Mouse (Mus musculus): ENCODE measurements around the gene Qrich2. TPM values are rescaled to one million over a fixed set of nuclear protein-coding genes. Genes with fewer than 3 reads are reported as not detected.
"Not testable (repeated sequence)": the region's sequence is repeated elsewhere in the genome, so short reads cannot be mapped to it uniquely, and the experiment has no call there.

Gene Qrich2
- polyA plus RNA-seq, 1 experiment, result not detected

- WGBS, result 49% methylated on average over 5 of the region's 5 CpGs
- Histone ChIP-seq H3K27ac (ENCODE audit: control insufficient read depth, insufficient read depth, low read depth, low read length, poor library complexity) (no peak overlapping the region), H3K4me3 (replicated peaks; ENCODE audit: control insufficient read depth, low read depth, low read length) (no peak overlapping the region), H3K4me1 (ENCODE audit: control insufficient read depth, insufficient read depth, low read length) (no peaks in the 10 kb centered on the region; the same call in 1 of the 2 replicates)
- TF ChIP-seq CTCF (IDR thresholded peaks at IDR 0.05; ENCODE audit: control insufficient read depth, insufficient read depth, low read length), result no peak
Observed at GRCm38 (mm10) chr11:116493191-116493590, 27.1 kb upstream of the Qrich2 start.

- H3K4me1 ChIP-seq (ENCODE audit: control insufficient read depth, insufficient read depth, low read length); H3K27ac ChIP-seq (ENCODE audit: control insufficient read depth, insufficient read depth, low read depth, low read length, poor library complexity); H3K4me3 ChIP-seq (replicated peaks; ENCODE audit: control insufficient read depth, low read depth, low read length): not testable (repeated sequence)
- WGBS, result 86% methylated on average over 1 of the region's 1 CpGs
Observed at GRCm38 (mm10) chr11:116492507-116492906, 26.5 kb upstream of the Qrich2 start.

- 69% methylated on average over 6 of the region's 6 CpGs for WGBS
- H3K4me3 ChIP-seq (replicated peaks; ENCODE audit: control insufficient read depth, low read depth, low read length), result no peak overlapping the region
- TF ChIP-seq POLR2A (IDR thresholded peaks at IDR 0.05; ENCODE audit: borderline replicate concordance, control insufficient read depth, low read depth, low read length) (no peak), CTCF (IDR thresholded peaks at IDR 0.05; ENCODE audit: control insufficient read depth, insufficient read depth, low read length) (no peak)
- no peak overlapping the region for H3K27ac ChIP-seq (ENCODE audit: control insufficient read depth, insufficient read depth, low read depth, low read length, poor library complexity)
- H3K4me1 ChIP-seq (ENCODE audit: control insufficient read depth, insufficient read depth, low read length), result no peaks in the 10 kb centered on the region; the same call in 1 of the 2 replicates
Observed at GRCm38 (mm10) chr11:116491338-116491737, 25.3 kb upstream of the Qrich2 start.

- TF ChIP-seq CTCF (IDR thresholded peaks at IDR 0.05; ENCODE audit: control insufficient read depth, insufficient read depth, low read length) (no peak; the same call in 1 of the 2 replicates), POLR2A (IDR thresholded peaks at IDR 0.05; ENCODE audit: borderline replicate concordance, control insufficient read depth, low read depth, low read length) (peak; percentile 74; the same call in 1 of the 2 replicates)
- H3K4me3 ChIP-seq (replicated peaks; ENCODE audit: control insufficient read depth, low read depth, low read length), result peak overlapping the region; percentile 75
- H3K4me1 ChIP-seq (ENCODE audit: control insufficient read depth, insufficient read depth, low read length), result no peaks in the 10 kb centered on the region; the same call in 1 of the 2 replicates
- under 1% methylated on average over 62 of the region's 62 CpGs for WGBS
- peak overlapping the region; percentile 60 for H3K27ac ChIP-seq (ENCODE audit: control insufficient read depth, insufficient read depth, low read depth, low read length, poor library complexity)
Observed at GRCm38 (mm10) chr11:116490232-116491107, 24.4 kb upstream of the Qrich2 start.

- WGBS, result under 1% methylated on average over 39 of the region's 39 CpGs
- TF ChIP-seq POLR2A (IDR thresholded peaks at IDR 0.05; ENCODE audit: borderline replicate concordance, control insufficient read depth, low read depth, low read length) (no peak), CTCF (IDR thresholded peaks at IDR 0.05; ENCODE audit: control insufficient read depth, insufficient read depth, low read length) (no peak)
- H3K4me3 ChIP-seq (replicated peaks; ENCODE audit: control insufficient read depth, low read depth, low read length), result peak overlapping the region; percentile 75
- peak overlapping the region; percentile 60 for H3K27ac ChIP-seq (ENCODE audit: control insufficient read depth, insufficient read depth, low read depth, low read length, poor library complexity)
- H3K4me1 ChIP-seq (ENCODE audit: control insufficient read depth, insufficient read depth, low read length), result no peaks in the 10 kb centered on the region; the same call in 1 of the 2 replicates
Observed at GRCm38 (mm10) chr11:116489771-116490231, 23.8 kb upstream of the Qrich2 start.

GRCm38 (mm10) chr11:116488693-116489375 lies 22.8 kb upstream of the Qrich2 start:
- no peak overlapping the region for H3K27ac ChIP-seq (ENCODE audit: control insufficient read depth, insufficient read depth, low read depth, low read length, poor library complexity)
- H3K4me3 ChIP-seq (replicated peaks; ENCODE audit: control insufficient read depth, low read depth, low read length), result no peak overlapping the region
- no peaks in the 10 kb centered on the region; the same call in 1 of the 2 replicates for H3K4me1 ChIP-seq (ENCODE audit: control insufficient read depth, insufficient read depth, low read length)
- TF ChIP-seq CTCF (IDR thresholded peaks at IDR 0.05; ENCODE audit: control insufficient read depth, insufficient read depth, low read length) (peak; percentile 50; the same call in 1 of the 2 replicates), POLR2A (IDR thresholded peaks at IDR 0.05; ENCODE audit: borderline replicate concordance, control insufficient read depth, low read depth, low read length) (no peak)
- 66% methylated on average over 14 of the region's 14 CpGs for WGBS

DNA sequence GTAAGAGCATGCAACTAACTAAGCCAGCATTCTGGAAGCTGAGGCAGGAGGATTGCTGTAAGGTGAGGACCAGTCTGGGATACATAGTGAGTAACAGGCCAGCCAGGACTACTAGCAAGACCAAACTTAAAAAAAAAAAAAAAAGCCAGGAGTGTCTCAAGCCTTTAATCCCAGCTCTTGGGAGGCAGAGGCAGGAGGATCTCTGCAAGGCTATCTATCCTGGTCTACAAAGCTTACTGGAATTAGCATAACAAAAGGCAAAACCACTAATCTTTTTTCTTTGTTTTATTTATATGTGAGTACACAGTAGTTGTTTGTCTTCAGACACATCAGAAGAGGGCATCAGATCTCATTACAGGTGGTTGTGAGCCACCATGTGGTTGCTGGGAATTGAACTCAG lies 22.2 kb upstream of the Qrich2 start:
- no peaks in the 10 kb centered on the region; the same call in 1 of the 2 replicates for H3K4me1 ChIP-seq (ENCODE audit: control insufficient read depth, insufficient read depth, low read length)
- no peak for TF ChIP-seq POLR2A (IDR thresholded peaks at IDR 0.05; ENCODE audit: borderline replicate concordance, control insufficient read depth, low read depth, low read length)
- TF ChIP-seq CTCF (IDR thresholded peaks at IDR 0.05; ENCODE audit: control insufficient read depth, insufficient read depth, low read length), result no peak
- no peak overlapping the region for H3K4me3 ChIP-seq (replicated peaks; ENCODE audit: control insufficient read depth, low read depth, low read length)
- H3K27ac ChIP-seq (ENCODE audit: control insufficient read depth, insufficient read depth, low read depth, low read length, poor library complexity), result no peak overlapping the region

- Histone ChIP-seq H3K4me3 (replicated peaks; ENCODE audit: control insufficient read depth, low read depth, low read length) (no peak overlapping the region), H3K27ac (ENCODE audit: control insufficient read depth, insufficient read depth, low read depth, low read length, poor library complexity) (no peak overlapping the region), H3K4me1 (ENCODE audit: control insufficient read depth, insufficient read depth, low read length) (no peaks in the 10 kb centered on the region; the same call in 1 of the 2 replicates)
- no peak for TF ChIP-seq CTCF (IDR thresholded peaks at IDR 0.05; ENCODE audit: control insufficient read depth, insufficient read depth, low read length)
- no peak for TF ChIP-seq POLR2A (IDR thresholded peaks at IDR 0.05; ENCODE audit: borderline replicate concordance, control insufficient read depth, low read depth, low read length)
- 90% methylated on average over 8 of the region's 8 CpGs for WGBS
Observed at GRCm38 (mm10) chr11:116484261-116484660, 18.2 kb upstream of the Qrich2 start.

Data from bone marrow, adult 2 months (tissue).